Mouse (Mus musculus) gastrocnemius, postnatal 36 days (tissue): ENCODE data around the gene Ankrd53. TPM values are rescaled to one million over a fixed set of nuclear protein-coding genes. Genes with fewer than 3 reads are reported as not detected.

Experiments used
- total RNA-seq, 2 experiments: library from RNA; stranded (reverse); gene quantifications; 2 replicates each; pipeline ENCODE4 v1.2.3; 2021

The Ankrd53 gene
- total RNA-seq, 2 experiments from 2014 or later: not detected

Other genes starting within 250 kb of the Ankrd53 start
- under 1 TPM in 1 of 2 experiments, not detected in 1; 0.39 TPM for gene Actg2, start 226.4 kb upstream of the Ankrd53 start, total RNA-seq
- 1 to 10 TPM; 5.5 to 6.5 TPM for gene Stambp, start 189.9 kb upstream of the Ankrd53 start, total RNA-seq
- gene Clec4f, start 106.5 kb upstream of the Ankrd53 start, total RNA-seq: not detected
- gene Cd207, start 84.8 kb upstream of the Ankrd53 start, total RNA-seq: under 1 TPM in 1 of 2 experiments, not detected in 1; 0.18 TPM
- gene Vax2, start 51.4 kb upstream of the Ankrd53 start, total RNA-seq: not detected
- not detected for gene Atp6v1b1, start 19.7 kb upstream of the Ankrd53 start, total RNA-seq
- 10 to 100 TPM; 42.8 to 56.4 TPM for gene Tex261, start 13.2 kb downstream of the Ankrd53 start, total RNA-seq
- 1 to 10 TPM; 4.4 to 4.6 TPM for gene Nagk, start 32.3 kb downstream of the Ankrd53 start, total RNA-seq
- gene Paip2b, start 69.1 kb downstream of the Ankrd53 start, total RNA-seq: 10 to 100 TPM; 66.9 to 79.0 TPM
- 10 to 100 TPM; 35.9 to 36.9 TPM for gene Zfp638, start 104.5 kb downstream of the Ankrd53 start, total RNA-seq
- gene Dysf, start 245.9 kb downstream of the Ankrd53 start, total RNA-seq: 10 to 100 TPM; 77.3 to 80.9 TPM